Mouse (Mus musculus): Measurements from ENCODE around the gene Dhx40. TPM values are rescaled to one million over a fixed set of nuclear protein-coding genes. Genes with fewer than 3 reads are reported as not detected.

Gene Dhx40
- 18.9 and 31.6 TPM in 2 replicates for polyA plus RNA-seq (2014; fragmentation: Nextera tagmentation; extraction: Ambion mirVana)

- Histone ChIP-seq H3K4me2 (ENCODE audit: low read length) (peak within 1 kb of the TSS; percentile 67), H3K4me3 (replicated peaks; ENCODE audit: low read depth, low read length) (peak within 1 kb of the TSS; percentile 86), H3K4me1 (ENCODE audit: control insufficient read depth, insufficient read depth, low read length) (0 out of 2 replicates have a peak, but pooled peaks cover 6% of the 10 kb centered on the region), H3K9me3 (ENCODE audit: control insufficient read depth, low read length) (no peaks in the 10 kb centered on the region), H3K27me3 (ENCODE audit: control insufficient read depth, insufficient read depth, low read length) (no peaks in the 10 kb centered on the region), H3K27ac (replicated peaks; ENCODE audit: low read depth, low read length) (peak within 1 kb of the TSS; percentile 82), H3K9ac (replicated peaks; ENCODE audit: low read length) (peak within 1 kb of the TSS; percentile 66), H3K36me3 (ENCODE audit: control insufficient read depth, insufficient read depth, low read length) (peaks cover 24% of the 10 kb centered on the region)
- WGBS, result 5% methylated on average over 40 of the region's 40 CpGs
- ATAC-seq (ENCODE audit: low FRiP score, low TSS enrichment), result peak; percentile 90
- DNase-seq, result peak; percentile 95
These were observed at the start of gene Dhx40 for GRCm38 (mm10) chr11:86807505-86807989. Gene Dhx40 (minus strand): TSS chr11:86807746.

GRCm38 (mm10) chr11:86855639-86856425 is 48.3 kb upstream of the Dhx40 start:
- H3K4me3 ChIP-seq (replicated peaks; ENCODE audit: low read depth, low read length), result no peak overlapping the region
- peaks cover 5% of the 10 kb centered on the region for H3K4me1 ChIP-seq (ENCODE audit: control insufficient read depth, insufficient read depth, low read length)
- no peak overlapping the region for H3K4me2 ChIP-seq (ENCODE audit: low read length)
- H3K27ac ChIP-seq (replicated peaks; ENCODE audit: low read depth, low read length), result no peak overlapping the region; the same call in 1 of the 2 replicates
- DNase-seq (peak; percentile 70), ATAC-seq (ENCODE audit: low FRiP score, low TSS enrichment) (no peak)
- 61% methylated on average over 12 of the region's 12 CpGs for WGBS
- no peaks in the 10 kb centered on the region for H3K27me3 ChIP-seq (ENCODE audit: control insufficient read depth, insufficient read depth, low read length)
- H3K36me3 ChIP-seq (ENCODE audit: control insufficient read depth, insufficient read depth, low read length), result no peaks in the 10 kb centered on the region
- H3K9me3 ChIP-seq (ENCODE audit: control insufficient read depth, low read length), result no peaks in the 10 kb centered on the region
- no peak overlapping the region for H3K9ac ChIP-seq (replicated peaks; ENCODE audit: low read length)

DNA sequence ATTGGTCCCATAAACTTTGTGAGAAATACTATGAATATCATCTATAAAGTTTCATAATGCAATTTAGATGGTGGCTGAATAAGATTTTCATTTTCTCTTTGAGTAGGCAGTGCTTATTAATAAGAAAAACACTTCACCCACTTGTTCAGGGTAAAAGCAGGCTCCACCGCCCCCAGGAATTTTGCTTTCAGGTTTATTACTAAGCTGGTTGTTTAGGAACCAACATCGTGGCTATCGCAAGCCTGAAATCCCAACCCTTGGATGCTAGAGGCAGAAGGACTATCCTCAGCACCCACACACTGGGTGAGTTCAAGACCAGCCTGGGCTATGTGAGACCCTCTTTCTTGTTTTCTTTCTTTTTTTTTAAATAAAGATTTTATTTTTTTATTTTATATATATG is 45.5 kb upstream of the Dhx40 start:
- no peaks in the 10 kb centered on the region for H3K36me3 ChIP-seq (ENCODE audit: control insufficient read depth, insufficient read depth, low read length)
- no peaks in the 10 kb centered on the region for H3K9me3 ChIP-seq (ENCODE audit: control insufficient read depth, low read length)

DNA sequence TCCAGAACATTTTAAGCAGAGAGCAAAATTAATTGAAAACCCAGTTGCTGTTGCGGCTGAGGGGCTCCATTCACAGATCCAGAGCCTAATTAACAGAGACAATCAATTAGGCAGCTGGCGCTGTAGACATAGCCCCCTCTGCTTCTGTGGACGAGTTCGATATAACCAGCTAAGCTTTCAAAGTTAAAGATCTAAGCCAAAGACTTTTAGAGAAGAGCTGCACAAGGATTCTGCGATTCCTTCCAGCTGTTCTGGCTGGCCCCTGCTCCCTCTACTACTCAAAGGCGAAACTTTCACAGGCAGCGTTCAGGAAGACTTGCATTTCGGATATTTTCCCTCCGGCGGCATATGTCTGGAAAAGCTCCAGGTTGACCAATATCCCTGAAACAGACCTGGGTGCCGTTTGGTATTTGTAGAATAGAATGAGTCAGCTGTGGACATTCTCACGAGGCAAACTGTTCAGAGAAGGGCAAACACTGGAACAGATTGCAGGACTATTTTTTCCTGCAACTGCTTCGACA is 45.0 kb upstream of the Dhx40 start:
- H3K9ac ChIP-seq (replicated peaks; ENCODE audit: low read length), result no peak overlapping the region
- DNase-seq (peak; percentile 44), ATAC-seq (ENCODE audit: low FRiP score, low TSS enrichment) (no peak)
- no peak overlapping the region for H3K4me3 ChIP-seq (replicated peaks; ENCODE audit: low read depth, low read length)
- H3K27me3 ChIP-seq (ENCODE audit: control insufficient read depth, insufficient read depth, low read length), result no peaks in the 10 kb centered on the region
- no peaks in the 10 kb centered on the region for H3K36me3 ChIP-seq (ENCODE audit: control insufficient read depth, insufficient read depth, low read length)
- H3K4me2 ChIP-seq (ENCODE audit: low read length), result no peak overlapping the region
- H3K27ac ChIP-seq (replicated peaks; ENCODE audit: low read depth, low read length), result 0 out of 2 replicates have a peak overlapping the region, but pooled peaks have one; percentile 32
- no peaks in the 10 kb centered on the region for H3K9me3 ChIP-seq (ENCODE audit: control insufficient read depth, low read length)
- peaks cover 5% of the 10 kb centered on the region for H3K4me1 ChIP-seq (ENCODE audit: control insufficient read depth, insufficient read depth, low read length)
- whole genome bisulfite sequencing, result 54% methylated on average over 13 of the region's 13 CpGs

More for the DNA sequence above, 45.5 kb upstream of the Dhx40 start:
- Histone ChIP-seq H3K9ac (replicated peaks; ENCODE audit: low read length) (no peak overlapping the region), H3K27ac (replicated peaks; ENCODE audit: low read depth, low read length) (no peak overlapping the region), H3K27me3 (ENCODE audit: control insufficient read depth, insufficient read depth, low read length) (no peaks in the 10 kb centered on the region), H3K4me2 (ENCODE audit: low read length) (no peak overlapping the region), H3K4me3 (replicated peaks; ENCODE audit: low read depth, low read length) (no peak overlapping the region), H3K4me1 (ENCODE audit: control insufficient read depth, insufficient read depth, low read length) (peaks cover 5% of the 10 kb centered on the region)
- no peak for ATAC-seq (ENCODE audit: low FRiP score, low TSS enrichment)
- no peak for DNase-seq
- WGBS, result 79% methylated on average over 3 of the region's 3 CpGs

GRCm38 (mm10) chr11:86851714-86852533 is 44.4 kb upstream of the Dhx40 start:
- no peaks in the 10 kb centered on the region for H3K27me3 ChIP-seq (ENCODE audit: control insufficient read depth, insufficient read depth, low read length)
- no peak overlapping the region for H3K9ac ChIP-seq (replicated peaks; ENCODE audit: low read length)
- WGBS, result 30% methylated on average over 7 of the region's 7 CpGs
- H3K4me1 ChIP-seq (ENCODE audit: control insufficient read depth, insufficient read depth, low read length), result peaks cover 5% of the 10 kb centered on the region
- no peak for ATAC-seq (ENCODE audit: low FRiP score, low TSS enrichment)
- no peaks in the 10 kb centered on the region for H3K9me3 ChIP-seq (ENCODE audit: control insufficient read depth, low read length)
- H3K36me3 ChIP-seq (ENCODE audit: control insufficient read depth, insufficient read depth, low read length), result no peaks in the 10 kb centered on the region
- peak; percentile 52 for DNase-seq
- no peak overlapping the region for H3K4me2 ChIP-seq (ENCODE audit: low read length)
- no peak overlapping the region for H3K4me3 ChIP-seq (replicated peaks; ENCODE audit: low read depth, low read length)
- H3K27ac ChIP-seq (replicated peaks; ENCODE audit: low read depth, low read length), result peak overlapping the region; percentile 1

DNA sequence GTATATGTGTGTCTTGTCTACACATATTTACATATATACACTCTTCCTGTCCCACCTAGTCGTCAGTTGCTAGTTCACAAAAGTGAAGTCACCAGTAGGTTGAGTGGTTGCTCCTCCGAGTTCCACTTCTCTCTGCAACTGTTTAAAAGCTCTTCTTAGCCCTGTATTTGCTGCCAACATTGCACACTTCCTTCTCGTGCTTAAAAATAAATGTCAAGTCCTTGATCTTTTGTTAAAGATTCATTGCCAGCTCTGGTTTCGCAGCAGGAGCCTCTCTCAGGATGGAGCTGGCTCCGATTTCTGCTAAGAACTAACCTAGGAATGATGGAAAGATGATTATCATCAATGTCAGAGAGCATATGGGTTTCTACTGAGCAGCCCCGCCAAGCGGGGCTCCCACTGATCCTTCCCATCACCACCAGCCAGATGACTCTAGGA is 43.7 kb upstream of the Dhx40 start:
- Histone ChIP-seq H3K4me2 (ENCODE audit: low read length) (no peak overlapping the region), H3K4me3 (replicated peaks; ENCODE audit: low read depth, low read length) (no peak overlapping the region), H3K27me3 (ENCODE audit: control insufficient read depth, insufficient read depth, low read length) (no peaks in the 10 kb centered on the region), H3K4me1 (ENCODE audit: control insufficient read depth, insufficient read depth, low read length) (peaks cover 5% of the 10 kb centered on the region), H3K9me3 (ENCODE audit: control insufficient read depth, low read length) (no peaks in the 10 kb centered on the region), H3K9ac (replicated peaks; ENCODE audit: low read length) (no peak overlapping the region), H3K27ac (replicated peaks; ENCODE audit: low read depth, low read length) (peak overlapping the region; percentile 1), H3K36me3 (ENCODE audit: control insufficient read depth, insufficient read depth, low read length) (no peaks in the 10 kb centered on the region)
- no peak for ATAC-seq (ENCODE audit: low FRiP score, low TSS enrichment)
- DNase-seq, result peak; percentile 30
- WGBS, result 56% methylated on average over 7 of the region's 7 CpGs

DNA sequence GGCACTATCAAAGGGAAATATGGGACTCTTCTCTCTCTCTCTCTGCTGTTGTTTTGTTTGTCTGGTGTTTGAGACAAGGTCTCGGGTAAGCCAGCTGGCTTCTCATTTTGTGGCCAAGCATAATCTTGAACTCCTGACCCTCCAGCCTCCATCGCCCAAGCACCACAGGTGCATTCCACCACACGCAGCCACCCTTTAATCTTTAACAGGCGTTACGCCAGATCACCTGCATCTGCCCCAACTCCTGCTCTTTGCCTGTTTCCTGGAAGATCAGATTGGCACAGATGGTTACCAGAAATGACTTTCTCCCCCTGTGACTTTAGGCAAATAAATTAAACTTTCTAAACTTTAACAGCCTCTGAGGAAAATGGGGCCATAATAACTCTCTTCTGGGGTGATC is 36.3 kb upstream of the Dhx40 start:
- Histone ChIP-seq H3K4me2 (ENCODE audit: low read length) (no peak overlapping the region), H3K9ac (replicated peaks; ENCODE audit: low read length) (no peak overlapping the region), H3K36me3 (ENCODE audit: control insufficient read depth, insufficient read depth, low read length) (no peaks in the 10 kb centered on the region), H3K4me1 (ENCODE audit: control insufficient read depth, insufficient read depth, low read length) (peaks cover 17% of the 10 kb centered on the region), H3K4me3 (replicated peaks; ENCODE audit: low read depth, low read length) (no peak overlapping the region), H3K27ac (replicated peaks; ENCODE audit: low read depth, low read length) (no peak overlapping the region), H3K27me3 (ENCODE audit: control insufficient read depth, insufficient read depth, low read length) (no peaks in the 10 kb centered on the region), H3K9me3 (ENCODE audit: control insufficient read depth, low read length) (no peaks in the 10 kb centered on the region)
- ATAC-seq (ENCODE audit: low FRiP score, low TSS enrichment) (no peak), DNase-seq (no peak)
- WGBS, result 93% methylated on average over 5 of the region's 5 CpGs

GRCm38 (mm10) chr11:86841261-86841660 is 33.7 kb upstream of the Dhx40 start:
- Histone ChIP-seq H3K4me1 (ENCODE audit: control insufficient read depth, insufficient read depth, low read length) (peaks cover 17% of the 10 kb centered on the region), H3K4me2 (ENCODE audit: low read length) (no peak overlapping the region), H3K27me3 (ENCODE audit: control insufficient read depth, insufficient read depth, low read length) (no peaks in the 10 kb centered on the region), H3K27ac (replicated peaks; ENCODE audit: low read depth, low read length) (peak overlapping the region; percentile 43; the same call in 1 of the 2 replicates), H3K9me3 (ENCODE audit: control insufficient read depth, low read length) (no peaks in the 10 kb centered on the region), H3K36me3 (ENCODE audit: control insufficient read depth, insufficient read depth, low read length) (no peaks in the 10 kb centered on the region), H3K9ac (replicated peaks; ENCODE audit: low read length) (no peak overlapping the region), H3K4me3 (replicated peaks; ENCODE audit: low read depth, low read length) (no peak overlapping the region)
- ATAC-seq (ENCODE audit: low FRiP score, low TSS enrichment) (no peak), DNase-seq (peak; percentile 30)
- 58% methylated on average over 8 of the region's 8 CpGs for WGBS
